Mouse (Mus musculus): ENCODE data around the gene Tapt1. TPM values are rescaled to one million over a fixed set of nuclear protein-coding genes. Genes with fewer than 3 reads are reported as not detected.

Tapt1 gene
- total RNA-seq, 4 experiments from 2014 or later = 38.3 to 45.8 (median 41.1) TPM

DNA sequence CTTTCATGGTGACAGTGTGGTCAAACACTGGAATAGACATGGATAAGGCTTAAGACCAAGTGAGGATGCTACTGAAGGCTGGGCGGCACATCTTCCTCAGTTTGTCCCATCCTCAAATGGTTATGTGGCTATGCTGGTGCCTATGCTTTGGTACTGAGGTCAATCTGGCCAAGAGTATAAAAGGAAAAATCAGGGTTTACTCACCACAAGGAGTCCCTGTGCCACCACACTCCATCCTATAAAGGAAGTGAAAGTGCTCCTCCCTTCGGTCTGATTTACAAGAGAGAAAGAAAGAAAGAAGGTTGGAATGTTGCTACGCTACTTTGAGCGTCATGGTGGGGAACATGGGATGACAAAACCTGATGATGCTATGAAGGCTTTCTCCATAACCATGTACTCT is 27.3 kb downstream of the Tapt1 start:
- no peak for DNase-seq (ENCODE audit: low spot score in 2 of 2)

DNA sequence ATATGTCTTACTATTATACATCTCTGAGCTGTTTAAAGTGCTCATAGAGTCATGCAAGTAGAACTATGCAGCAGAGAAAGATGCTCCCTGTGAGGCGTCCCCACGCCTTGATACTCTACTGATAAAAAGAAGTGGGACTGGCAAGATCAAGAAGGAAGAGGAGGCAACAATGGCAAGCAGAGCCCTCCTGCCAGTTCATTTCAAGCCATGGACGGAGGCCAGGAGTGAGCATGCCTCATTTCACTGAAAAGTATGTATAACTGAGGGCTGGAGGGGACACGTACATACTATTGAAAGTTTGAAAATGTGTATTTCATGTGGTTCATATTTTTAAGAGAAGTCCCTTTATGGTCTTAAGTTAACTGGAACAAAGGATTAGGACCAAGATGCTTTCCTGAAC is 28.0 kb downstream of the Tapt1 start:
- no peak for DNase-seq (ENCODE audit: low spot score in 2 of 2)

GRCm38 (mm10) chr5:44197806-44198205 is 28.6 kb downstream of the Tapt1 start:
- no peak for DNase-seq (ENCODE audit: low spot score in 2 of 2)

GRCm38 (mm10) chr5:44196167-44196566 is 30.3 kb downstream of the Tapt1 start:
- DNase-seq (ENCODE audit: low spot score in 2 of 2) = no peak

DNA sequence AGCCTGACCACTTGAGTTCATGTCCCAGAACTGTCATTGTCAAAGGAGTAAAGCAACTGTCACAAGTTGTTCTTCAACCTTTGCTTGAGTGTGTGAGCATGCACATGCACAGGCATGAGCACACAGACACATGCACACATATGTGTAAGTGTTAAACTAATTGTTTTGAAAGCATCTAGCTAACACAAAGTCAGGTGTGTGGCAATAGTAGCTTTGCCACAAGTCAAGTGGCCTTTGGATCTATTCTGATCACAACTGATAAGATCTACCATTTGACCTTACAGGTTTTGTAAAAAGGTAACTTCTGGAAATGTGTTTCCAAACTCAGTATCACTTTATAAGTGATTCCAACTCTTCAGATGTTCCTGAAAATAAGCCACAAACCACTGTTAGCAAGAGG is 39.1 kb downstream of the Tapt1 start:
- DNase-seq (ENCODE audit: low spot score in 2 of 2) = no peak

DNA sequence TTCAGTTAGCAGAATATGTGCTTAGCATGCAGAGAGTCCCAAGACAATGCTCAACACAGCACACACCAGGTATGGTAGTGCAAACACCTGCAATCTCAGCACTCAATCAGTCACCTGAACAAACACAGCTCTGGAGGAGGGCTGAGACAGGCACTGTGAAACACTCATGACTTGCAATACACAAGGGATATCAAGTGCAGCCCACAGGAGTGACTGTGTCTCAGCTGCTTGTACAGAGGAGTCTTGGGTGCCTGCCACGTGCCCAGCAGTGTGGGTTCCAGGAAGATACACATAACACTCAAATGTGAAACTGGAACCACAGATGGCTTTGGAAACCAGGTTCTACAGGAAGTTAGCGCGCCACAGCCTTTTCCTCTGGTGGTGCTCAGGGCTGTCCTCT is 44.8 kb downstream of the Tapt1 start:
- DNase-seq (ENCODE audit: low spot score in 2 of 2) = peak in 1 of 2 experiments; percentile 24

DNA sequence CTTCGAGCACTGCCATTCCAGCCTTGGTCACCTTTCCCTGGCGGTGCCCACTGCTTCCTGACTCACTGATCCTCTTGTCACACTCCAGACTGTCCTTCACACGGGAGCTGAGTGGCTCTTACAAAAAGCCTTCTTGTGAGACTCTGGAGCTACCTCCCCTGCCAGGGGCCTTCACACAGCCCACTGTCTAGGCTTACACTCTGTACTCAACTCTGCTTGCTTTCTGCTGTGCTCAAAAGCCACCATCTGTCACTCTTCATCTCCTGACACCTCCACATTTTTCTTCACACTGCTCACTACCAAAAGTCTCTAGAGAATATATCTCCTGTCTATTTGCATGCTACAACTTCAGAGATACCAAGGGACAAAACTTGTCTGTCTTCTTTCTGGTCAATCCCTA is 46.0 kb downstream of the Tapt1 start:
- no peak for DNase-seq (ENCODE audit: low spot score in 2 of 2)

DNA sequence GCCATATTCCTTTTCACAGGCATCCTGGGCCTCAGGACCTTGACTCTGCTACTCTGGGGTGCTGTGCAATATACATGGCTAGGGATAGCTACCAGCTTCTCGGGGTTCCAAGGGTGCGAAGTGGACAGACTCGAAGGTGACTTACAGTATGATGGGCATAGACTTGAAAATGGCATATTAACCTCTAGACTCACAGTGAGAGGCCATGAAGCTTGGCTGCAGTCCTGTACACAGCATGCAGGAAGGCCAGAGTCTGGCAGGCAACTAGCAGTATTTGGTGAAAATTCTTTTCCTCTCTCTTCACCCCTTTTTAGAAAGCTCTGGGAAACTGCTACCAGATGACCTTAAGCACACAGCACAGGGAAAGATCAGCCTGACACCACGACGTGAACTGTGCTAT is 52.4 kb downstream of the Tapt1 start:
- DNase-seq (ENCODE audit: low spot score in 2 of 2) = no peak

DNA sequence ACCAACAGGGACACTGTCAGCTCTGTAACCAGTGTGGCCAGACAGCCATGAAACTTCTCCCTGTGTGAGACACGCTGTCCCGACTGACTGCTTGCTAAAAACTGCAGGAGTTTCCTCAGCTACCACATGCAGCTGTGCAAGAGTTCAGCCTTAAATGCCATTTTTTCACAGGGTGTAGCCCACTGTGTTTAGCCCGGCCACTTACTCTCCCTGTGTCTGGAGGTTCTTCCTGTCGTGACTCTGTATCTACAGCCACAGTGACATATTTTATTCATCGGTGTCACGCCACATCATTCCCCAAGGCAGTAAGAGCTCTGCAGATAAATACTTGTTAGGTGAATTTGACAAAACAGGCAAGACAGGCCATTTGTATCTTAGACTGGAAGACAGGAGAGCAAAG is 59.6 kb downstream of the Tapt1 start:
- no peak for DNase-seq (ENCODE audit: low spot score in 2 of 2)

- no peak for DNase-seq (ENCODE audit: low spot score in 2 of 2)
Observed at GRCm38 (mm10) chr5:44165854-44166253, 60.6 kb downstream of the Tapt1 start.

DNA sequence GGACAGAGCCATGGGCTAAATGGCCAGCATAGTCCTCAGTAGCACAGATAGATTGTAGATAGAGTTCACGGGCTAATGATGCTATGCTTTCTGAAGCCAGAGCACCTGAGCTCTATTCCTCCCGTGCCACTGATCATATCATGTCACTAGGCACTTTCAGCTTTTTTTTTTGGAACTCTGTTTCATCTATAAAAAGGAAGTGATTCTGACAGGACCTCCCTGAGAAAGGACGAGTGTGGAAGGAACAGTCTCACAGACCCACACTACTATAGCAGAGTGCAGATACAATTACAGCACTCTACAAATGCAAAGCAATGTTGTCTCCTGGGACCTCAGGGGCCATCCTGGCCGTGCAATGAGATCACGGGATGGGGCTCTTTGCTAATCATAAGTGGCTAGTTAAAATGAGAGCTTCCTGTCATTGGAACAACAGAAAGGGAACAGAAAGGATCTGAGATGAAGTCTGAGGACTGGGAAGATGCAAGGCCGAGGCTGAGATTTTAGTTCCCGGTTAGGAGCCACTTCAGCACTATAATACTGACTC is 62.1 kb downstream of the Tapt1 start:
- no peak for DNase-seq (ENCODE audit: low spot score in 2 of 2)

DNA sequence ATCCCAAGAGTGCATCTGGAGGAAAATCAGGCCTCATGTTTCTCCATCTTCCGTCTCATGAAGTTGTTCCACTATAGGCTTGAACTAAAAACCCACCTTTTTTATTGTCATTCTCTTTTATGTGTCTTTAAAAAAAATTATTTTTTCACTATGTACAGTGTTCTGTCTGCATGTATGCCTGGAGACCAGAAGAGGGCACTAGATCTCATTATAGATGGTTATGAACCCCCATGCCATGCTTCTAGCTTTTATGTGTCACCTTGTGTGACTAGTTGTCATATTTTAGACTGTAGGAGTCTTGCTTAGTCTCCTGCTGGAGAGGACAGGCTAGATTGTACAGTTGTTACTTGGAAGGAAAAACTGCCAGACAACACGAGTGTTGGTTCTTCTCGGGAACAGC is 63.1 kb downstream of the Tapt1 start:
- DNase-seq (ENCODE audit: low spot score in 2 of 2) = no peak

- no peak for DNase-seq (ENCODE audit: low spot score in 2 of 2)
Observed at GRCm38 (mm10) chr5:44162786-44163185, 63.6 kb downstream of the Tapt1 start.

DNA sequence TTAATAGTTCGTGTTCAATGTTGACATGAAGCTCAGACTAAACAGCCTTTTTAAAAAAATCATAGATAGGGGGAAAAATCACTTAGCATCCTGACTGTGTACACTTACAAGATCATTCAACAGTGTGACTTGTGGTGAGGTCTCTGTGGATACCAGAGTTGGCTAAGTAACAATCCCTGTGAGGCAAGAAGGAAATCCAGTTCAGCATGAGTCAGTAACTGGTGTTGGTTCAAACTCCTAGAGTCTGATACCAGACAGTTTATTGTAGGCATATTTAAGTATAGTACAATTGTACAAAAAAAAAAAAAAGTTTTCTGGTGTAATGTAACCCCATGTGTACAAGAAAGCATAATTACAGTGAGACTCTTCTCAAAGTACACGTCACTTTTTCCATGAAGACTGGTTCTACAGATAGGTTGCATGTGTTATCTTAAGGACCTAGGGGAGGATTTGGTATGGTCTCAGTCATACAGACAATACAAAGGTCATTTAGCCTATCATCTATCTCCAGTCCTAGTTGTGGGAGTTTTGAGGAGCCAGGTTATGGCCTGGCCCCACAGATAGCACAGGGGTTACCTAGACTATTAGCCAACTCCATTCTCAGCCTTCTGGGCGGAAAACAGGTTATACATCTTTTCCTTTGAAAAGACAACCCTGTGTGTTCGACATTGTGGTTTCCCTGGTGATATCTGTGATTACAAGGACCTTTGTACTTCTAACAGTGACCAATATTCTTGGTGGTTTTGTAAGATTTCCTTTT is 66.6 kb downstream of the Tapt1 start:
- DNase-seq (ENCODE audit: low spot score in 2 of 2) = no peak

- no peak for DNase-seq (ENCODE audit: low spot score in 2 of 2)
Observed at GRCm38 (mm10) chr5:44159231-44159630, 67.2 kb downstream of the Tapt1 start.

GRCm38 (mm10) chr5:44158458-44158857 is 68.0 kb downstream of the Tapt1 start:
- no peak for DNase-seq (ENCODE audit: low spot score in 2 of 2)

DNA sequence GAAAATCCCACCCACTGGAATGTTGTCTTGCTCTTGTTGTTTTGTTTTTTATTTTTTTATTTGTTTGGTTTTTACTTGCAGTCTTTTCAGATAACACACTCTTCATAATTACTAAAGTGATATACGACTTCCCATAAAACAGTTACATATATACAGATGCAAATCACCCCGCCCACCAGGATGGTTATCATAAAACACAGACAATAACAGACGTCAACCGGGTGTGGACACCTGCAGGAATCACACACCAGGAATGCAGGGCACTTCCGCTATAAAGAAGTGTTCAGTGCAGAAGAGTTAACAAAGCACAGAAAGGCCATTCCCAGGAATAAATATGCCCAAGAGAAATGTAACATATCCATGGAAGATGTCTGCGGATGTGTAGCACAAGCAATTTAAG is 68.7 kb downstream of the Tapt1 start:
- no peak for DNase-seq (ENCODE audit: low spot score in 2 of 2)

DNA sequence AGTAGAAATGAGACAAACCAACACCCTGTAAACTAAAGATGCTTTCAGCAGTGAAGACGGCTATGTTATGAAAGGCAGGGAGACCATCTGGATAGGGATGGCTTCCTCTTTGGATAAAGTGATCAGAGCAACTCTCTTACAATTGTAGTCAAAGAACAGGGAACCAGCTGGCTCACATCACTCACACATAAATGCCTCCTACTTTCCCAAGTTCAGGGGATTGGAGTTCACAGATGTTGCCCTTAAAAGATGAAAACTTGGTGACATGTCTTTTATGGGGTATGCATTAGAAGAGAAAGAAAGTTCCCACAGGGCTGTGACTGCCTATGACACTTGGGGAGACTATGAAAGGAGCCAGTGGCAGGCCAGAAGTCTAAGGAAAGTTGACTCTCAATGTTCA is 73.4 kb downstream of the Tapt1 start:
- DNase-seq (ENCODE audit: low spot score in 2 of 2) = no peak

DNA sequence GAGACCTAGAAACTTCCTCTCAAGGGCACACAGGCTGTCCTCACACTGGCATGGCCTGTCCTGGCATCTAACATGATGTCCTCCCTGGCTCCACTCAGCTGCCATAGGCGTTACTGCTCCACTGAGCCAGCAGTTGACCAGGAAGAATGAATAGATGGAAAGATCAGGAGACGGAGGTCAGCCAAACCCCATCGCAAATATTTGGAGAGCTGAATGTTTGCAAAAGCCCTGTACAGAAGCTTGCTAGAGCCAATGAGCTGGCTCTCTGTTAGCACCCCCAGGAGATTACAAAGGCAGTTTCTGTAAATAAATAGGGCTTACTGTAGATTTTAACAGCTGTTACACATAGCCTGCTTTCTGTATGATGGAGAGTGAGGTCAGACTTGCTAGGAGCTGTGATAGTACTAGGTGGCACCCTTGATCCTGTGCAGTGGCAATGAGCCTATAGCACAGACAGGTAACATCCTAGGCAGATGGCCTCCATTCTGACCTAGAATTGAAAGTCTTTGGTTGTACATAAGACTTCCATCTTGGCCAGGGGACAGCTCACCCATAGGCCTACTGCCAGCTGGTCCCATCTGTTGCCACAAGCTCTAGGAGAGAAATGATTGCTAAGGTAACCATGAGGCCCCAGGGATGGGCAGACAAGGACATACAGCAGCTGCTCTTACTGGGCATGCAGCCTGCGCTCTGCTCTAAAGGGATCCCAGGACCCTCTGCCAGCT is 74.9 kb downstream of the Tapt1 start:
- no peak for DNase-seq (ENCODE audit: low spot score in 2 of 2)

DNA sequence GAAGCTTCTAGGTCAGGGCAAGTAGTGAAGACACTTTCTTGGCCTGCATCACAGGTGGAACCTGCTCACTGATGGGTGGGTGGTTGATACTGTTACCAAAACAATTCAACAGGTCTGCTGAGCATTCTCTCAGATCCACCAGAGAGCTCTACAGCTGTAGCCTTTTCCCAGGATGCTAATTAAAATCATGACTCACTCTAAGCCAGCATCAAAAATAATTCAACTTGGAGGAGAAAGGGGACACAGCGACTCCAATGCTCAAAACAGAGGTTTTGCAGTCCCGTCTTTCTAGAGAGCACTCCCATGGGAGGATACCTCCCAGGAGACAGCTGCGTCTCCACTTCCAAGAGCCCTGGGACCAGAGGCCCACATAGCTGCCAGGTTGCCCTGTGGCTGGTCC is 78.7 kb downstream of the Tapt1 start:
- DNase-seq (ENCODE audit: low spot score in 2 of 2) = no peak

DNA sequence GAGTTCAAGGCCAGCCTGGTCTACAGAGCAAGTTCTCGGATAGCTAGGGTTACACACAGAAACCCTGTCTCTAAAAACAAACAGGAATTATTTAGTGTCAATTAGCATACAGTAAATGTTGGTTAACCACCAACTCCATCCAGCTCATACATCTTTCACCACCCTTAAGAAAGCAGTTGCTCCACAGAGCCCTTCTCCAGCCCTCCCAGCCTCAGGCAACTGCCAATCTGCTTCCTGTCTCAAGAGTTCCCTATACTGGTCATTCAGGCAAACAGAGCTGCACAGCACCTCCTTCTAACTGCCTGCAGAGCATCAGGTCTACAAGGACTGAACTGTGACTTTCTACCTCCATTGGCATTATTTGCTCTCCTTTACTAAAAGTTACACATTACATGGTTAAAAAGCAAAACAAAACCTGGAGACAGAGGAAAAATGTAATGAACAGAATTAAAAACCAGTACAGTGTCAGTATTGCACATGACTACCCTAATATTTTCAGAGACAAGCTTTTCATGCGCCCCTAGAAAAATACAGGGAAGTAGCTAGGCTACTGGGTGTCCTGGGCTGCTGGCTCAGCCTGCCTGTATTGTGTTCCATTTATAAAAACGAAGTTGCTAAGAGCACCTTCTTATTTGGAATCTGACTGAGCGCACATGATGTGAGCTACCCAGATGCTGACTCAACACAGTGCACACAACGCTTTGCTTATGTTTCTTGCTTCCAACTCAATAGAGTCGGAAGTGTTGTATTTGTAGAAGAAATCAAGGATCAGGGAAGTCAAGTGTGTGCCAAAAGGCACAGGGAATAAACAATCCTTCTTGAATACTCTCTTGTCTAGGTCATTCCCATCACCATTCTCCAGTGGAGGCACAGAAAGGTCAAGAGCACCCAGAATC is 79.7 kb downstream of the Tapt1 start:
- DNase-seq (ENCODE audit: low spot score in 2 of 2) = no peak
